Mouse (Mus musculus) thymus, postnatal 36 days (tissue): ENCODE results near the gene Kirrel.

Experiments
- DNase-seq, 2 experiments: peaks; one replicate each; pipeline ENCODE4 v3.0.0; 2022; ENCODE audit warnings: mixed read lengths in 2 of 2

Gene Kirrel

GRCm38 (mm10) chr3:87076899-87077298, 97.6 kb downstream of the Kirrel start:
- DNase-seq = no peak

GRCm38 (mm10) chr3:87076161-87076560, 98.4 kb downstream of the Kirrel start:
- DNase-seq = no peak

GRCm38 (mm10) chr3:87072612-87073515, 101.7 kb downstream of the Kirrel start:
- DNase-seq = no peak

- DNase-seq = no peak
Observed at GRCm38 (mm10) chr3:87072191-87072590, 102.4 kb downstream of the Kirrel start.

- DNase-seq = no peak
Observed at GRCm38 (mm10) chr3:87067396-87067975, 107.1 kb downstream of the Kirrel start.

GRCm38 (mm10) chr3:87053939-87054338, 120.6 kb downstream of the Kirrel start:
- DNase-seq = no peak

- DNase-seq = no peak
Observed at GRCm38 (mm10) chr3:87047801-87048200, 126.7 kb downstream of the Kirrel start.

- DNase-seq = no peak
Observed at GRCm38 (mm10) chr3:87041733-87042132, 132.8 kb downstream of the Kirrel start.

- DNase-seq = no peak
Observed at GRCm38 (mm10) chr3:87038500-87038899, 136.0 kb downstream of the Kirrel start.

- DNase-seq = no peak
Observed at GRCm38 (mm10) chr3:87034061-87034460, 140.5 kb downstream of the Kirrel start.

- peak; percentile 55 to 68 for DNase-seq
Observed at GRCm38 (mm10) chr3:87033357-87033756, 141.2 kb downstream of the Kirrel start.

GRCm38 (mm10) chr3:87030855-87031254, 143.7 kb downstream of the Kirrel start:
- DNase-seq = peak; percentile 44 to 47
